Mouse (Mus musculus): Measurements from ENCODE around the gene Nans. TPM values are rescaled to one million over a fixed set of nuclear protein-coding genes. Genes with fewer than 3 reads are reported as not detected.

The Nans gene
- polyA plus RNA-seq, 1 experiment from 2014 or later = 60.4 TPM

DNA sequence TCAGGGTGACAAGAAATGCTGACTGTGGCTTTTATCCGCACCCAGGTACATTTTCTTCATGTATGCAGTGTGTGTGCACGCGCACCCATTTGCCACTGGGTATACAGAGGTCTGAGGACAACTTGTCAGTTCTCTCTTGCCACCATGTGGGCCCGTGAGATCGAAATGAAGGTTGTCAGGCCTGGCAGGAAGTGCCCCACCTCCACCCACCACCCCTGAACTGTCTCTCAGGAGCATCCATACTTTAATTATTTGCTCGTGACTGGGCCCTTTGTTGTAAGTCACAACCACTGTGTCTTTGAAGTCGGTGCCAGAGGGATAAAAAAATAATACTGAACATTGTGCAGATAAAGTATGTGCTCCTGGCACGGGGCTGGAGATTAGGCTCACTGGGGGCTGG is 61.4 kb downstream of the Nans start:
- no peak overlapping the region for H3K4me3 ChIP-seq (ENCODE audit: low read depth, low read length)
- no peak for ATAC-seq (ENCODE audit: low read depth)
- 59% methylated on average over 8 of the region's 8 CpGs for WGBS
- H3K9me3 ChIP-seq (ENCODE audit: control insufficient read depth, low read length) = no peaks in the 10 kb centered on the region
- no peak overlapping the region for H3K27ac ChIP-seq (ENCODE audit: low read depth, low read length)
- no peaks in the 10 kb centered on the region for H3K36me3 ChIP-seq (ENCODE audit: control insufficient read depth, insufficient read depth, low read length)
- H3K9ac ChIP-seq (replicated peaks; ENCODE audit: low read depth, low read length) = no peak overlapping the region
- H3K4me1 ChIP-seq (ENCODE audit: control insufficient read depth, insufficient read depth, low read length) = no peaks in the 10 kb centered on the region
- H3K4me2 ChIP-seq (ENCODE audit: low read depth, low read length) = no peak overlapping the region
- no peaks in the 10 kb centered on the region for H3K27me3 ChIP-seq (ENCODE audit: control insufficient read depth, insufficient read depth, low read length)

Other genes starting within 250 kb of the Nans start
- not detected in 2 replicates for gene Foxe1, start 145.6 kb upstream of the Nans start, polyA plus RNA-seq (2014; fragmentation: Nextera tagmentation; extraction: Ambion mirVana)
- 9.7 and 10.0 TPM in 2 replicates for gene Trmo, start 99.8 kb upstream of the Nans start, polyA plus RNA-seq (2014; fragmentation: Nextera tagmentation; extraction: Ambion mirVana)
- gene Hemgn, start 75.7 kb upstream of the Nans start, polyA plus RNA-seq (2014; fragmentation: Nextera tagmentation; extraction: Ambion mirVana) = 0.28 and 0.81 TPM in 2 replicates
- 50.2 and 68.5 TPM in 2 replicates for gene Anp32b, start 38.3 kb upstream of the Nans start, polyA plus RNA-seq (2014; fragmentation: Nextera tagmentation; extraction: Ambion mirVana)
- gene Trim14, start 46.9 kb downstream of the Nans start, polyA plus RNA-seq (2014; fragmentation: Nextera tagmentation; extraction: Ambion mirVana) = 1.1 and 1.4 TPM in 2 replicates
- 7.6 and 10.9 TPM in 2 replicates for gene Coro2a, start 113.0 kb downstream of the Nans start, polyA plus RNA-seq (2014; fragmentation: Nextera tagmentation; extraction: Ambion mirVana)
- gene Tbc1d2, start 161.0 kb downstream of the Nans start, polyA plus RNA-seq (2014; fragmentation: Nextera tagmentation; extraction: Ambion mirVana) = 0.36 and 0.81 TPM in 2 replicates

Data from neural tube, embryonic 14.5 days (tissue).